Mouse (Mus musculus) embryonic facial prominence, embryonic 13.5 days (tissue): ENCODE measurements around the gene Wnt6. TPM values are rescaled to one million over a fixed set of nuclear protein-coding genes. Genes with fewer than 3 reads are reported as not detected.

Experiments used
- ATAC-seq: fragments of 200-750 bp; cut with Nextera tagmentation; 2 replicates; pipeline ENCODE4 v1.8.0; 2017; ENCODE audit warnings: low read depth; ENCODE audit not compliant: insufficient number of reproducible peaks, insufficient read depth, low FRiP score, low TSS enrichment
- H3K27ac ChIP-seq: fragments of 300-500 bp; sonication (generic); 2 replicates; pipeline ENCODE4 v1.5.1; 2015; ENCODE audit warnings: moderate library complexity, mild to moderate bottlenecking, inconsistent platforms
- H3K27me3 ChIP-seq: fragments of 300-500 bp; sonication (generic); 2 replicates; pipeline ENCODE4 v1.6.1; 2015; ENCODE audit warnings: mild to moderate bottlenecking, inconsistent platforms
- H3K36me3 ChIP-seq: fragments of 300-500 bp; sonication (generic); 2 replicates; pipeline ENCODE4 v1.6.1; 2015; ENCODE audit warnings: mild to moderate bottlenecking, inconsistent platforms
- H3K4me1 ChIP-seq: fragments of 300-500 bp; sonication (generic); 2 replicates; pipeline ENCODE4 v1.6.1; 2015; ENCODE audit warnings: inconsistent platforms
- H3K4me2 ChIP-seq: fragments of 300-500 bp; sonication (generic); 2 replicates; pipeline ENCODE4 v1.6.1; 2015; ENCODE audit warnings: moderate library complexity, mild to moderate bottlenecking, inconsistent platforms
- H3K4me3 ChIP-seq: fragments of 300-500 bp; sonication (generic); 2 replicates; pipeline ENCODE4 v1.5.1; 2015; ENCODE audit warnings: mild to moderate bottlenecking, inconsistent platforms
- H3K9ac ChIP-seq: fragments of 300-500 bp; sonication (generic); 2 replicates; pipeline ENCODE4 v1.6.1; 2015; ENCODE audit warnings: mild to moderate bottlenecking, inconsistent platforms
- H3K9me3 ChIP-seq: fragments of 300-500 bp; sonication (generic); 2 replicates; pipeline ENCODE4 v1.6.1; 2016; ENCODE audit warnings: inconsistent platforms
- WGBS: fragments of 180-500 bp; shearing (Covaris S2); methylation state at CpG from one replicate; pipeline ENCODE4 v1.1.7; 2015; ENCODE audit warnings: mixed read lengths; 5-methylcytosine and 5-hydroxymethylcytosine counted together
- polyA plus RNA-seq: library from polyadenylated mRNA; unstranded; fragments of >200 nt; fragmentation: Nextera tagmentation; extraction: Ambion mirVana; gene quantifications from 2 replicates; pipeline ENCODE4 v1.2.1, GENCODE M21; 2015

Wnt6 gene
- polyA plus RNA-seq, 1 experiment from 2014 or later = 55.5 TPM

DNA sequence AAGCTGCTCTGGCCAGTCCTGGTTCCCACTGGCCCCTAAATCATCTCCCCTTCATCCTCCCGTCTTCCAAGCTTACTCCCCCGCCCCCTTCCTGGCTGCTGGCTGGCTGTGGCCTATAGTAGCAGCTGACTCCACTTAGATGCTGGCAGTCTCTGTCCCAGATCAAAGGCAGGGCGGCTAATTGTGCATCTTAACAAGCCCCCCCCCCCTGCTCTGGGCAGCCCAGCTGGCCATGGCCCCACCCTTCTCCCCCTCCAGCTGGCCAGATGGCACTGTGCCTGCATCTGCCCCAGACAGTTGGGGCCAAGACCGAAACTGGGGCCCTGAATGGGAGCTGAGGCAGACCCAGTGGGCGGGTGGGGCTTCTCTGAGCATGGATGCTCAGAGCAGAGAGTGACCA lies 25.8 kb downstream of the Wnt6 start:
- 12% methylated on average over 5 of the region's 5 CpGs for WGBS
- ATAC-seq = no peak
- H3K27me3 ChIP-seq = peaks cover 99% of the 10 kb centered on the region
- H3K9ac ChIP-seq = no peak overlapping the region
- H3K4me3 ChIP-seq = no peak overlapping the region
- H3K4me2 ChIP-seq = no peak overlapping the region
- no peak overlapping the region for H3K27ac ChIP-seq
- no peaks in the 10 kb centered on the region for H3K36me3 ChIP-seq
- H3K4me1 ChIP-seq = peaks cover 61% of the 10 kb centered on the region
- H3K9me3 ChIP-seq = no peaks in the 10 kb centered on the region

DNA sequence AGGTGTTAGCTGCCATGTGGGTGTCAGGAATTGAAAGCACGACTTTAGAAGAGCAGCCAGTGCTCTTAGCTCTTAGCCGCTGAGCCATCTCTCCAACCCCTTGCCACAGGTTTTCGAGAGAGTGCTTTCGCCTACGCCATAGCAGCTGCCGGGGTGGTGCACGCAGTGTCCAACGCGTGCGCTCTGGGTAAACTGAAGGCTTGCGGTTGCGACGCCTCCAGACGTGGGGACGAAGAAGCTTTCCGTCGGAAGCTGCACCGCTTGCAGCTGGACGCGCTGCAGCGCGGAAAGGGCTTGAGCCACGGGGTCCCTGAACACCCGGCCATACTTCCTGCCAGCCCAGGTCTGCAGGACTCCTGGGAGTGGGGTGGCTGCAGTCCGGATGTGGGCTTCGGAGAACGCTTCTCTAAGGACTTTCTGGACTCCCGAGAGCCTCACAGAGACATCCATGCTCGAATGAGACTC lies 28.8 kb downstream of the Wnt6 start:
- Histone ChIP-seq H3K36me3 (no peaks in the 10 kb centered on the region), H3K4me2 (peak overlapping the region; percentile 52), H3K9me3 (no peaks in the 10 kb centered on the region), H3K4me1 (peaks cover 61% of the 10 kb centered on the region), H3K27ac (0 out of 2 replicates have a peak overlapping the region, but pooled peaks have one; percentile 18), H3K4me3 (peak overlapping the region; percentile 31), H3K27me3 (peaks cover 99% of the 10 kb centered on the region), H3K9ac (peak overlapping the region; percentile 41; the same call in 1 of the 2 replicates)
- ATAC-seq = no peak
- WGBS = under 1% methylated on average over 29 of the region's 29 CpGs

DNA sequence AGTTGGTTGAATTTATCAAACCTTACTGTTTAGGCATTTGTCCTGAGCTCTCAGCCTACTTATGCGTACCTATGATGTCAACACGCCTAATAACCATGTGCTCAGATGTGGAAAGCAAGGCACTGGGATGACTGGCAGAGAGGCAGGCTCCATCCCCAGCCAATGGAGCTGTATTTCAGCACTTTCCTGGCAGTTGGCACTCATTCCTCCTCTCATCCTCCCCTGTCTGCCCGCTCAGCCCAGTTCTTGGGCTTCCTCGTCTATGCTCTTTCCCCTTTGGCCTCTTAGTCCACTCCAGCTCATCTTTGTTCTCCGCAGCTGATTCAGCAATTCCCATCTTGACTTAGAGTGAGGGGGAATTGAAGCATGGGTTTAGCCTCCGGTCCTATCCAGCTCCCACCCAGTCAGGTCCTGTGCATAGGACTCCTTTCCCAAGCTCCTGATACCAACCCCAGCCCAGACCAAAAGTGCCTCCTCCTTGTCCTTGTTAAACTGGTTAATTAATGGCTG lies 30.0 kb downstream of the Wnt6 start:
- Histone ChIP-seq H3K27me3 (peaks cover 99% of the 10 kb centered on the region), H3K9me3 (no peaks in the 10 kb centered on the region), H3K4me2 (no peak overlapping the region), H3K36me3 (no peaks in the 10 kb centered on the region), H3K4me1 (peaks cover 70% of the 10 kb centered on the region), H3K4me3 (no peak overlapping the region), H3K9ac (no peak overlapping the region), H3K27ac (no peak overlapping the region)
- 18% methylated on average over 6 of the region's 6 CpGs for WGBS
- ATAC-seq = no peak

DNA sequence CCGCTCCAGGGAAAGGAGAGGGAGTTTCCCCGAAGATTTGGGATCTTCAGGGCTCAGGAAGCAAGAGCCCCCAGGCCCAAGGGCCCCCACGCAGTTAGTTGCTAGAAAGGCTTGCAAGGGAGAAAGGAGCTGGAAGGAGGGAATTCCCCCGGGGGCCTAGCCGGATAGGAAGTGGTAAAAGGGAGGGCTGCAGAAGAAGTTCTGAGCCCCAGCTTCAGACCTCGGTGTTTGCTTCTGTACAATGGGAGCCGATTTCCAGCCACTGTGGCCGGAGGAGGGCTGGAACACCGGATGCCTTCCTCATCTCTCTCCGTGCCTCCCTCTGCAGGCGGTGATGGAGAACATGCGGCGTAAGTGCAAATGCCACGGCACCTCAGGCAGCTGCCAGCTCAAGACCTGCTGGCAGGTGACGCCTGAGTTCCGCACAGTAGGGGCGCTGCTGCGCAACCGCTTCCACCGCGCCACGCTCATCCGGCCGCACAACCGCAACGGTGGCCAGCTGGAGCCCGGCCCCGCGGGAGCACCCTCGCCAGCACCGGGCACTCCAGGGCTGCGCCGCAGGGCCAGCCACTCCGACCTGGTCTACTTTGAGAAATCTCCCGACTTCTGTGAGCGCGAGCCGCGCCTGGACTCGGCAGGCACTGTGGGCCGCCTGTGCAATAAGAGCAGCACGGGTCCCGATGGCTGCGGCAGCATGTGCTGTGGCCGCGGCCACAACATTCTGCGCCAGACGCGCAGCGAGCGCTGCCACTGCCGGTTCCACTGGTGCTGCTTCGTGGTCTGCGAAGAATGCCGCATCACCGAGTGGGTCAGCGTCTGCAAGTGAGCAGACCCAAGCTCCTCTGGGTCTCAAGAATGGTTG lies 31.3 kb downstream of the Wnt6 start:
- no peaks in the 10 kb centered on the region for H3K9me3 ChIP-seq
- WGBS = 1% methylated on average over 57 of the region's 57 CpGs
- peaks cover 73% of the 10 kb centered on the region for H3K4me1 ChIP-seq
- peak overlapping the region; percentile 50 for H3K4me3 ChIP-seq
- no peaks in the 10 kb centered on the region for H3K36me3 ChIP-seq
- ATAC-seq = 0 out of 2 replicates have a peak, but pooled peaks have one; percentile 17
- H3K27ac ChIP-seq = no peak overlapping the region; the same call in 1 of the 2 replicates
- H3K4me2 ChIP-seq = peak overlapping the region; percentile 87
- H3K9ac ChIP-seq = peak overlapping the region; percentile 54
- H3K27me3 ChIP-seq = peaks cover 99% of the 10 kb centered on the region

DNA sequence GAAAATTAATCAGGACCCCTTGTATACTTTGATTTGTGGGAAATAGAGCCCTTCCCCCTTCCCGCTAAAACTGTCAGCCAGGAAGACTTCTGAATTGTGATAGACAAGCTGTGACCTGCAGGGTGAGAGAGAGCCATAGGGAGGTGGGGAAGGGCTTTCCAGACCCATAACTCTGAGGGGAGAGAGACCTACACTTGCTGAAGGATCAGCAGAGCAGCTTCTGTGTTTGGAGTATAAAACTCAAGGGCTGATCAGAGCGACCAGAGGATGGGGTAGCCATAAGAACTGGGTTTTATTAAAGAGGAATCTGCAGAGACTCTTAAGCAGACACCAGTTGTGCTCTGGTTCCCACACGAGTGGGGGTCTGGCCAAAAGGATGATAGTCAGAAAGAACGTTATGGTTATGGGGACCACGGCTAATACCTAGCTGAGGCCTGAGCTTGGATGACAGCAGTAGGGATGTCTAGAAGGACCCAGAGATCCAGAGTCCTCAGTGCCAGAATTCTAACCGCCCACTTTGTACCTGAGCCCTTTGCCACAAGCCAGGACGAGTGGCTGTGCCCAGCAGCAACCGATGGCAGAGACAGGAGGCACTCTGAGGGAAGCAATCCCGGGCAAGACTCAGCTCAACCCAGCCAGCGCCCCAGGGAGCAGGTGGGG lies 32.6 kb downstream of the Wnt6 start:
- Histone ChIP-seq H3K27ac (0 out of 2 replicates have a peak overlapping the region, but pooled peaks have one; percentile 7), H3K27me3 (peaks cover 97% of the 10 kb centered on the region), H3K36me3 (no peaks in the 10 kb centered on the region), H3K4me2 (no peak overlapping the region; the same call in none of the 2 replicates), H3K4me3 (no peak overlapping the region), H3K4me1 (peaks cover 75% of the 10 kb centered on the region), H3K9ac (no peak overlapping the region), H3K9me3 (no peaks in the 10 kb centered on the region)
- 6% methylated on average over 10 of the region's 10 CpGs for WGBS
- ATAC-seq = no peak

DNA sequence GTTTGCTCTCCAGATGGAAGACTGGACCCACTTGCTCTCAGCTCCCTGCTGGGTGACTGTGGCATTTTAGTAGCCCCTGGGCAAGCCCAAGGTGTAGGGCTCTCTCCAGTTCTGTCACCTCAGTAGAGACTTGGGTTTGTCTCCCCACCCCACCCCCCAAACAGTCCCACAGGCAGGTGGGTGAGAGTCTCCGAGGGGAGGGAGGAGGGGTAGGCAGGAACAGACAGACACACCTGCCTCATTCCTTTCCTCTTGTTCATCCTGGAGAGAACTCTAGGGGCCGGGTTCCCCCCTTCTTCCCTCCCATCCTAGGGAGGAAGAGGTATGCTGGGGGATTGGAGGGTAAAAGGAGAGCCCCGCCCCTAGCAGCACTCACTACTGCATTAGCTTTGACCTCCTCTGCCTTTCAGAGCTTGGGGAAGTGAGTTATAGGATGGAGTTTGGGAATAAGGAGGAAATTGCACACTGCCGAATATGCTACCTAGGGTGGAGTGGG lies 33.7 kb downstream of the Wnt6 start:
- no peak overlapping the region for H3K9ac ChIP-seq
- peaks cover 66% of the 10 kb centered on the region for H3K4me1 ChIP-seq
- H3K27me3 ChIP-seq = peaks cover 97% of the 10 kb centered on the region
- H3K27ac ChIP-seq = peak overlapping the region; percentile 28; the same call in 1 of the 2 replicates
- H3K4me2 ChIP-seq = no peak overlapping the region
- no peak for ATAC-seq
- no peaks in the 10 kb centered on the region for H3K9me3 ChIP-seq
- H3K36me3 ChIP-seq = no peaks in the 10 kb centered on the region
- WGBS = 8% methylated on average over 4 of the region's 4 CpGs
- H3K4me3 ChIP-seq = no peak overlapping the region

DNA sequence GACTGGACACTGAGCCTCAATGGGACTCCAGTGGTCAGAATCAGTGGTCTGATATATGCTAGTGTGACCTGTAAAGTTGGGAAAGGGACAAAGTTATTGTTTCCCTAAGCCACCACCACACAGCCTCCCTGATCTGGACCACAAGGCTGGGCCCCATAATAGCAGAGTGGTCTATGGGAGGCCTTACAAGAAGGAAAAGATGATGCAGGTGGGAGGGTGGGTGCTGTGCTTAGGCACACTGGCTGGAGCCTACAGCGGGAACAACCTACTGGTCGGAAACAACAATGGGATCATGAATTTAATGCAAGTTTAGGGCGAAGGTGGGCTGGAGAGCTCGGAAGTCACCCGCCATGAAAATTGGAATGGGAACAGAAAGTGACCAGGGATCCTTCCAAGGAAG lies 34.2 kb downstream of the Wnt6 start:
- H3K4me3 ChIP-seq = no peak overlapping the region
- H3K4me1 ChIP-seq = peaks cover 62% of the 10 kb centered on the region
- peak overlapping the region; percentile 28; the same call in 1 of the 2 replicates for H3K27ac ChIP-seq
- H3K9ac ChIP-seq = no peak overlapping the region
- WGBS = 8% methylated on average over 5 of the region's 5 CpGs
- H3K4me2 ChIP-seq = peak overlapping the region; percentile 62; the same call in 1 of the 2 replicates
- H3K27me3 ChIP-seq = peaks cover 93% of the 10 kb centered on the region
- no peaks in the 10 kb centered on the region for H3K36me3 ChIP-seq
- no peaks in the 10 kb centered on the region for H3K9me3 ChIP-seq
- no peak for ATAC-seq

DNA sequence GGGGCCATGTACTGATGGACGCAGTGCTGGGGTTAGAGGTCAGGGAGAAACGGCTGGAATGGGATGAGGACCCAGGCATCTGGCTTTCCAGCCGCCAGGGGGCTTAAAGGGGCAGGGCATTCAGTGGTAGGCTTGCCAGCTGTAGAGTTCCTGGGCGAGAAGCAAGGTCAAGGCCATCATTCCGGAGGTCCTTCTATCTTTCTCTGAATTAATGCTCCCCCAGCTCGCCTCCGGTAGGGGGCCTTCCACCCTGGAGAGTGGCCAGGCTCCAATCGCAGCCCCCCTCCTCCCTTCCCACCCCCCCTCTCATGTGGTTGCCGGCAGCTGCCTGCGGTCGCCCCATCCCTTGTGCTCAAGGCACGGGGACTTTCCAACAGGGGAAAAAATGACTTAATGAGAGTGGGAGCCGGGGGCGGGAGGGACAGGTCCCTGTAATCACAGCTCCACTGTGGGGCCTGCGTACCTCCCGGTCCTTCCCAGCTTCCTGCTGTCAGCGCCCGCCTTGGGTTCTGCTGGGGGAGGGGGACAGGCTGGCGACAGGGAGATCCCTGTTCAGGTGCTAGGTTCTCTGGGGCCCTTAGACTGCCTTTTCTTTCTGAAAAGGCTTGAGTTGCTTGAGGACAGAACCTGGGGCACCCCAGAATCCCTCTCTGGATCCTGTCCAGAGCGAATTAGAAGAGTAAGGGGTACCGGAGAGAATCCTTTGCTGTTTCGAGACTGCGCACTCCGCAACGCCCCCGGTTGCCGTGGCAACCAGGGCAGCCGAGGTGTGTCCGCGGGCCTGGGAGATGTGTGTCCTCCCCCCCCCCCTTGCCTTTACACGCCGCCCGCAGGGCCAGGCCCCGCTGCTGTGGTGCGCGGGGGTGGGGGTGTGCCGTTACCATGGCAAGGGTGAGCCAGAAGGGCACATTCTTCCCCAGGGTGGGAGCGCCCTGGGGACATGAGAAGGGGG lies 34.9 kb downstream of the Wnt6 start:
- Histone ChIP-seq H3K9ac (peak overlapping the region; percentile 49; the same call in 1 of the 2 replicates), H3K4me1 (peaks cover 59% of the 10 kb centered on the region), H3K27me3 (peaks cover 93% of the 10 kb centered on the region), H3K4me2 (peak overlapping the region; percentile 62), H3K4me3 (peak overlapping the region; percentile 33), H3K36me3 (no peaks in the 10 kb centered on the region), H3K27ac (peak overlapping the region; percentile 69), H3K9me3 (no peaks in the 10 kb centered on the region)
- WGBS = under 1% methylated on average over 37 of the region's 38 CpGs
- no peak for ATAC-seq

DNA sequence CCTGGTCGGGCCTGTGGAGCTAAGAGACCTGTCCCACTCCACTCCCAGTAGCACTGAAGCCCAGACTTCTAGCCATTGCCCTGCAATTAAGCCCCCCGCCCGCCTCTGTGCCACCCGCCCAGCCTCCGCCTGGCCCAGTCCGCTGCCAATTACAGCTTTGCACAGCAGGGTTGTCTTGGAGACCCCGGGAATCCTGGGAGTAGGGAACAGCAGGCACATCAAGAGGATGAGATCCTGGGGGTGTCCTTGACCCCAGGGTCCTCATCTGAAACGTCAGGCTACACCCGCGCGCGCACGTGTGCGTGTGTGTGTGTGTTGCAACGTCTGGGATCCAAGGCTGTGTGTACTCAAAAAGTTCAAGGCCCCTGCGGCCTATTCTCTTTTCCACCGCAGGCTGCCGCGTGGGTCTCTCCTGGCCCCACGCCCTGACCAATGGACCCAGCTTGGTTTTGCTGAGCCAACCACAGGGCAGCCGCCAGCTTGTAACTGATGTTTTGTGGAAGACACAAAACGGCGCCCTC lies 35.9 kb downstream of the Wnt6 start:
- Histone ChIP-seq H3K27ac (peak overlapping the region; percentile 69), H3K4me1 (peaks cover 56% of the 10 kb centered on the region), H3K9ac (peak overlapping the region; percentile 27; the same call in 1 of the 2 replicates), H3K4me2 (peak overlapping the region; percentile 62), H3K9me3 (no peaks in the 10 kb centered on the region), H3K4me3 (peak overlapping the region; percentile 33), H3K36me3 (no peaks in the 10 kb centered on the region), H3K27me3 (peaks cover 88% of the 10 kb centered on the region)
- ATAC-seq = peak; percentile 15; the same call in 1 of the 2 replicates
- WGBS = 4% methylated on average over 23 of the region's 23 CpGs

DNA sequence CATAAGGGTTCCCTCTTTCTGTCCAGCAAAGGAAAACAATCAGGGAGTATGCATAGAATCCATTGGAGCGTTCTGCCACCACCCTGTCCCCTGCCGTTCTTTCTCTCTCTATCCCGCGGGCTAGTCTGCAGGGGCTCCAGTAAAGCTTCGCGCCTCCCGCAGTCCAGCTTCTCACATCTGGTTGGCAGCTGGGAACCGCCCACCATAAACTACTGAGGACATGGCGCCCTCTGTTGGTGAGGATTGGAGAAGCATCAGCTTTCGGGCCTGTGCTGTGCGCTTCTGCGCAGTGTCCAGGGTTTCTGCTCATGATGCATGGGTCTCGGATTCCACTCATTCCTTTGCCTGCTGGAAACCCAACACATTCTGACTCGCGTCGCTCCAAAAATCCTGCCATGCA lies 36.4 kb downstream of the Wnt6 start:
- Histone ChIP-seq H3K27me3 (peaks cover 83% of the 10 kb centered on the region), H3K9ac (peak overlapping the region; percentile 51), H3K27ac (peak overlapping the region; percentile 69; the same call in 1 of the 2 replicates), H3K9me3 (no peaks in the 10 kb centered on the region), H3K4me3 (peak overlapping the region; percentile 33), H3K4me1 (peaks cover 51% of the 10 kb centered on the region), H3K36me3 (no peaks in the 10 kb centered on the region), H3K4me2 (peak overlapping the region; percentile 62)
- under 1% methylated on average over 16 of the region's 16 CpGs for WGBS
- peak; percentile 81 for ATAC-seq
